23 mouse cellular contexts compared by ENCODE assay signal in the genomic region with DNA sequence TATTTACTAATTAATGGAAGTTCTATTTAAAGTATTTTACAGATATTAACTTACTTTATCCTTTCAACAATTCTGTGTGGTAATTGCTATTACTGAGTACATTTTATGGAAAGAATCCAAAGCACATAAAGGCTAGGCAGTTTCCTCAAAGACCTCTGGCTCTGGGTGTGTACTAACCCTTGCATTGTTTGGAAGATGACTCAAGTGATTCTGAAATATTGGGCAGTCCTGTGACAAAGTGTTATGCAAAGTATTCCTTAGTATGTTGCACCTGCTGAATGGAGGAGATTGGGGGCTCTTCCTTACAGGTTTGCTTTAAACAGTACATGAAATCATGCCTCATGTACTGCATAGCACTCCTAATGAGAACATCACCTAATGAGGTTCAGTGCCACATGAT.
DNase-seq lines count a peak whose midpoint lies in the region; ATAC-seq and TF ChIP-seq lines count a peak whose summit lies in the region.
"Had no signal": no experiment of that assay in that cellular context is flagged by ENCODE, and none has a peak within 500 bp of the region (broad histone marks: within the 10 kb centered on the region; RNA-seq: fewer than 3 reads in every experiment).

No protein-coding gene starts in this region.

- no peaks in the 10 kb centered on the region for H3K79me2 ChIP-seq in myocyte (ENCODE audit: control insufficient read depth, insufficient read depth)

- no peak for TF ChIP-seq EP300 in stomach, postnatal 0 days (optimal IDR thresholded peaks at IDR 0.05)

- ATAC-seq in stomach, postnatal 0 days (ENCODE audit: low FRiP score, low TSS enrichment), result peak; percentile 73
- ATAC-seq in neural tube, embryonic 15.5 days (ENCODE audit: low FRiP score), result no peak
- ATAC-seq: activated CD4-positive, CD25-positive, alpha-beta regulatory T cell, adult 4 months; CD4-positive, CD25-positive, alpha-beta regulatory T cell, adult 4 months; forebrain, embryonic 13.5 days; forebrain, embryonic 15.5 days; Patski had no signal

- TF ChIP-seq CTCF in stomach, postnatal 0 days (IDR thresholded peaks at IDR 0.05; ENCODE audit: low read depth), result no peak

- H3K9ac ChIP-seq in stomach, postnatal 0 days (ENCODE audit: low read length), result no peak overlapping the region
- no peak overlapping the region for H3K9ac ChIP-seq in neural tube, embryonic 15.5 days (replicated peaks)
- H3K9ac ChIP-seq: embryonic facial prominence, embryonic 12.5 days; forebrain, embryonic 13.5 days; forebrain, embryonic 15.5 days; forebrain, postnatal 0 days had no signal

- no peak overlapping the region for H3ac ChIP-seq in myocyte (ENCODE audit: control insufficient read depth, insufficient read length)

- DNase-seq in 3T3-L1 (ENCODE audit: low read depth, low spot score), result peak; percentile 23
- DNase-seq in stomach, postnatal 0 days (ENCODE audit: low spot score), result no peak
- no peak for DNase-seq in yolk sac, embryonic 10.5 days (ENCODE audit: low spot score)
- DNase-seq: adrenal gland, adult 8-10 months; adrenal gland, postnatal 14 days; adrenal gland, postnatal 36 days; cerebellum, adult 11-12 months; cerebellum, adult 2 months; cerebellum, adult 9-10 months; cerebellum, postnatal 10 days; cerebellum, postnatal 25 days; forebrain, postnatal 0 days had no signal

- H3K4me3 ChIP-seq in myocyte, result no peak overlapping the region
- H3K4me3 ChIP-seq in stomach, postnatal 0 days (ENCODE audit: low read depth, low read length), result no peak overlapping the region
- H3K4me3 ChIP-seq in neural tube, embryonic 15.5 days (replicated peaks), result no peak overlapping the region
- H3K4me3 ChIP-seq: embryonic facial prominence, embryonic 10.5 days; embryonic facial prominence, embryonic 12.5 days; forebrain, embryonic 13.5 days; forebrain, embryonic 15.5 days had no signal

- no peak for TF ChIP-seq POLR2A in myocyte (IDR thresholded peaks at IDR 0.05; ENCODE audit: insufficient read length, low read depth)

- H3K27me3 ChIP-seq in myocyte (ENCODE audit: control insufficient read depth, insufficient read depth, insufficient read length), result no peaks in the 10 kb centered on the region
- H3K27me3 ChIP-seq in stomach, postnatal 0 days (ENCODE audit: control insufficient read depth, insufficient read depth, low read length), result no peaks in the 10 kb centered on the region
- H3K27me3 ChIP-seq in neural tube, embryonic 15.5 days (replicated peaks), result no peaks in the 10 kb centered on the region
- H3K27me3 ChIP-seq: CH12.LX; embryonic facial prominence, embryonic 12.5 days; forebrain, embryonic 13.5 days; forebrain, embryonic 15.5 days; Patski had no signal

- no peaks in the 10 kb centered on the region for H3K4me1 ChIP-seq in stomach, postnatal 0 days (replicated peaks; ENCODE audit: control insufficient read depth, insufficient read depth)
- no peaks in the 10 kb centered on the region for H3K4me1 ChIP-seq in neural tube, embryonic 15.5 days
- H3K4me1 ChIP-seq: embryonic facial prominence, embryonic 10.5 days; embryonic facial prominence, embryonic 12.5 days; forebrain, embryonic 13.5 days; forebrain, embryonic 15.5 days had no signal

- H3K27ac ChIP-seq in stomach, postnatal 0 days (replicated peaks), result no peak overlapping the region
- H3K27ac ChIP-seq in neural tube, embryonic 15.5 days (replicated peaks), result no peak overlapping the region
- H3K27ac ChIP-seq: embryonic facial prominence, embryonic 10.5 days; embryonic facial prominence, embryonic 12.5 days; forebrain, embryonic 13.5 days; forebrain, embryonic 15.5 days had no signal

- no peaks in the 10 kb centered on the region for H3K36me3 ChIP-seq in myocyte (ENCODE audit: control insufficient read depth, insufficient read depth)
- H3K36me3 ChIP-seq in stomach, postnatal 0 days (ENCODE audit: control insufficient read depth, insufficient read depth, low read length), result no peaks in the 10 kb centered on the region
- H3K36me3 ChIP-seq in neural tube, embryonic 15.5 days, result no peaks in the 10 kb centered on the region
- H3K36me3 ChIP-seq: embryonic facial prominence, embryonic 10.5 days; embryonic facial prominence, embryonic 12.5 days; forebrain, embryonic 15.5 days; G1E had no signal

- H3K9me3 ChIP-seq in stomach, postnatal 0 days (ENCODE audit: control insufficient read depth, low read length), result no peaks in the 10 kb centered on the region
- no peaks in the 10 kb centered on the region for H3K9me3 ChIP-seq in neural tube, embryonic 15.5 days (replicated peaks)
- H3K9me3 ChIP-seq: embryonic facial prominence, embryonic 10.5 days; embryonic facial prominence, embryonic 12.5 days; forebrain, embryonic 13.5 days; forebrain, embryonic 15.5 days; G1E had no signal

- no peak overlapping the region for H3K4me2 ChIP-seq in myocyte (ENCODE audit: low read depth)
- no peak overlapping the region for H3K4me2 ChIP-seq in stomach, postnatal 0 days (replicated peaks; ENCODE audit: low read depth)
- no peak overlapping the region for H3K4me2 ChIP-seq in neural tube, embryonic 15.5 days
- H3K4me2 ChIP-seq: embryonic facial prominence, embryonic 12.5 days; forebrain, embryonic 13.5 days; forebrain, embryonic 15.5 days had no signal

TF ChIP-seq in myocyte, 11 proteins besides CTCF, POLR2A, EP300 and RAD21:
- TF ChIP-seq SRF (IDR thresholded peaks at IDR 0.05; ENCODE audit: control insufficient read depth, insufficient read length, low read depth) (no peak), CEBPB (IDR thresholded peaks at IDR 0.05; ENCODE audit: insufficient read depth, poor library complexity, severe bottlenecking) (0 out of 2 replicates have a peak, but pooled peaks have one; percentile 23)
